Comparison of ENCODE assay signal across 7 mouse cellular contexts in genomic region chr13:112100592-112101420, GRCm38 (mm10).
A peak's percentile ranks its signal among the peaks of the same experiment; 100 is the strongest.
DNase-seq lines count a peak whose midpoint lies in the region; ATAC-seq lines count a peak whose summit lies in the region.

No protein-coding gene starts in this region.

- no peaks in the 10 kb centered on the region for H3K36me3 ChIP-seq in intestine, embryonic 15.5 days

- no peaks in the 10 kb centered on the region for H3K27me3 ChIP-seq in intestine, embryonic 15.5 days (replicated peaks)

- H3K9me3 ChIP-seq in intestine, embryonic 15.5 days, result no peaks in the 10 kb centered on the region

- peak overlapping the region; percentile 92 for H3K4me2 ChIP-seq in intestine, embryonic 15.5 days (replicated peaks)

- ATAC-seq in intestine, embryonic 15.5 days, result peak; percentile 86
- ATAC-seq in megakaryocyte progenitor cell, adult 5-6 weeks (replicated peaks; ENCODE audit: poor library complexity), result peak; percentile 65

- WGBS in intestine, embryonic 15.5 days, result 3% methylated on average over 31 of the region's 31 CpGs

- intact Hi-C loops in left cerebral cortex, postnatal 36 days (cut with DNase I), result loop anchor here (5.0 kb wide), 1 partner anchor 294 kb away; the partner anchor contains the start of gene Map3k1

- H3K9ac ChIP-seq in intestine, embryonic 15.5 days, result peak overlapping the region; percentile 40

- peaks cover 14% of the 10 kb centered on the region; the same call in 1 of the 2 replicates for H3K4me1 ChIP-seq in intestine, embryonic 15.5 days (replicated peaks)

- peak overlapping the region; percentile 84 for H3K27ac ChIP-seq in intestine, embryonic 15.5 days

- peak; percentile 78 for DNase-seq in adrenal gland, postnatal 25 days
- DNase-seq in embryo, embryonic 10.5 days (ENCODE audit: low spot score), result peak; percentile 81
- DNase-seq in gastrocnemius, postnatal 4 days (ENCODE audit: low spot score in 2 of 2), result peak; percentile 26 to 59
- DNase-seq in left cerebral cortex, postnatal 36 days (ENCODE audit: low spot score in 2 of 2), result peak; percentile 16 to 31
- peak; percentile 27 for DNase-seq in right cerebral cortex, postnatal 14 days

- peak overlapping the region; percentile 45 for H3K4me3 ChIP-seq in intestine, embryonic 15.5 days (replicated peaks)

Comparison
In these comparisons a context has a peak if more than half of its experiments do, and no peak if none do; other contexts are left out.
1. Peak in every context shown above with its lines: DNase-seq, ATAC-seq, H3K4me3 ChIP-seq and H3K27ac ChIP-seq.
2. DNase-seq: peak in every context shown above with its lines; median percentile 81 in embryo, embryonic 10.5 days; 78 in adrenal gland, postnatal 25 days; 42 in gastrocnemius, postnatal 4 days; 27 in right cerebral cortex, postnatal 14 days; 24 in left cerebral cortex, postnatal 36 days.